Mouse (Mus musculus) thymus, adult 2 months (tissue): ENCODE results near the gene Wscd1. TPM values are rescaled to one million over a fixed set of nuclear protein-coding genes. Genes with fewer than 3 reads are reported as not detected.

Experiments used
- DNase-seq: peaks from one replicate; pipeline ENCODE4 v3.0.0; 2021
- H3K27ac ChIP-seq: fragments of 200-500 bp; 2 replicates; pipeline ENCODE4 v1.5.1; 2012; ENCODE audit warnings: low read length, control low read depth; ENCODE audit not compliant: control insufficient read depth, insufficient read depth
- H3K27me3 ChIP-seq: fragments of 200-500 bp; 2 replicates; pipeline ENCODE4 v1.6.1; 2012; ENCODE audit warnings: mild to moderate bottlenecking, low read length, moderate library complexity, mixed read lengths; ENCODE audit not compliant: control insufficient read depth, insufficient read depth
- H3K36me3 ChIP-seq: fragments of 200-500 bp; 2 replicates; pipeline ENCODE4 v1.6.1; 2012; ENCODE audit warnings: mild to moderate bottlenecking, low read length, moderate library complexity; ENCODE audit not compliant: control insufficient read depth, insufficient read depth
- H3K4me1 ChIP-seq: fragments of 200-500 bp; replicated peaks from 2 replicates; pipeline ENCODE4 v1.6.1; 2012; ENCODE audit warnings: low read length; ENCODE audit not compliant: control insufficient read depth, insufficient read depth
- H3K4me3 ChIP-seq: fragments of 200-500 bp; 2 replicates; pipeline ENCODE4 v1.5.1; 2012; ENCODE audit warnings: mild to moderate bottlenecking, low read length, control low read depth, moderate library complexity; ENCODE audit not compliant: control insufficient read depth, insufficient read depth
- CTCF ChIP-seq: fragments of 200-500 bp; IDR thresholded peaks from 2 replicates; pipeline ENCODE4 v1.5.1; 2012; ENCODE audit warnings: mild to moderate bottlenecking, control low read depth, low read length, moderate library complexity, borderline replicate concordance; ENCODE audit not compliant: control insufficient read depth, poor library complexity, insufficient read depth; ENCODE audit errors: extremely low read depth
- POLR2A ChIP-seq: fragments of 200-500 bp; IDR thresholded peaks from 2 replicates; pipeline ENCODE4 v1.6.1; 2012; ENCODE audit warnings: mild to moderate bottlenecking, low read length, control low read depth, moderate library complexity; ENCODE audit not compliant: control insufficient read depth, poor library complexity, insufficient read depth; ENCODE audit errors: extremely low read depth
- WGBS: fragments of 180-500 bp; shearing (Covaris S2); methylation state at CpG from one replicate; pipeline ENCODE4 v1.1.7; 2018; 5-methylcytosine and 5-hydroxymethylcytosine counted together
- polyA plus RNA-seq: library from polyadenylated mRNA; depleted of rRNA; stranded (reverse); fragments of >200 nt; gene quantifications from 2 replicates; pipeline ENCODE4 v1.2.3, GENCODE M21; 2012

The Wscd1 gene
- polyA plus RNA-seq, 1 experiment: 16.6 TPM

DNA sequence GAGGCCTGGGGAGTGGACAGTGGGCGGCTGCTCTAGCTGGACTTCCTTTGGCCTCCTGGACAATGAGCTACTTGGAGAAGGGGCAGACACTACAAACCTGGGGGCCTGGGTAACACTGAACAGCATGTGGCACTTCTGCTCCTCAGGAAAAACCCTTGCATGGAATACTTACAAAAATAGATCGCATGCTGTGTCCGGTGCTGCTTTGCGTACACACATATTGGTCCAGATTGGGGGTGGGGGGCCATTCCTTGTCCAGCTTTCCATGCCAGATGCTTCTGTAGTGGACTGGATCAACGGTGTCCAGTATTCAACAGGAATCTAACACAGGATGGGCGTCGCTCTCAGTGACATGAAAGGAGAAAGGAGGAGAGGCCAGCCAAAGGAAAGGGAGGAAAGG lies 2.0 kb upstream of the Wscd1 start:
- Histone ChIP-seq H3K36me3 (no peaks in the 10 kb centered on the region), H3K4me3 (no peak overlapping the region), H3K4me1 (peaks cover 14% of the 10 kb centered on the region), H3K27ac (no peak overlapping the region), H3K27me3 (no peaks in the 10 kb centered on the region)
- WGBS: 77% methylated on average over 7 of the region's 7 CpGs
- DNase-seq: no peak
- TF ChIP-seq POLR2A (no peak), CTCF (no peak)

DNA sequence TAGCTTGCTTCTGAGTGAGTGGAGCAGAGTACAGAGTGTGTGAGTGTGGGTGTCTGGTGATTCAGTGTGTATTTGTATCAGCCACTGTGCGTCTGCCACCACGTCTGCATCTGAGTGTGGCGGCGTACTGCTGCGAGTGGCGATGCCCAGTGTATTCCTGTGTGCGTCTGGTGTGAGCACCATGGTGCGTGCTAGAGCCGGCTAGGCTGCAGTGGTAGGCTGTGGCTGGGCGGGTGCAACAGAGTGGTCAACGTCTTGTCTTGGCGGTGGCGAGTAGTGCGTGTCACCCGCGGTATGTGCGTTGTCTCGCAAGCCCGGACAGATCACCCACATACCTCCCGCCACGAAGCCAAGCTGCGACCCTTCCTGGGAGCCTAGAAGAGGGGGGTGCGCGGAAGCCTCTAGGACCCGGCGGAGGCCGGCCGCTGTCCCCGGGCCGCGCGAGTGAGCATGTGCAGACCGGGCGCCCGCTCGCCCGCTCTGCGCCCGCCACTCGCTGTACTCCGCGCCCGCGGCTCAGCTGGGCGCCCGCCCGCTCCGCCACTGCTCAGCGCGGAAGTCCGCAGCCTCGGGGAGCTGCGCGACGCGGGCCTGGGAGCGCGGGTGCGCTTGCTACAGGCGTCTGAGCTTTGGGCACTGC lies 934 bp downstream of the Wscd1 start:
- H3K27ac ChIP-seq: no peak overlapping the region
- H3K4me1 ChIP-seq: peaks cover 14% of the 10 kb centered on the region
- peak overlapping the region; percentile 44 for H3K4me3 ChIP-seq
- no peak for DNase-seq
- H3K36me3 ChIP-seq: no peaks in the 10 kb centered on the region
- H3K27me3 ChIP-seq: no peaks in the 10 kb centered on the region
- 5% methylated on average over 57 of the region's 60 CpGs for WGBS
- no peak for TF ChIP-seq CTCF
- no peak for TF ChIP-seq POLR2A

DNA sequence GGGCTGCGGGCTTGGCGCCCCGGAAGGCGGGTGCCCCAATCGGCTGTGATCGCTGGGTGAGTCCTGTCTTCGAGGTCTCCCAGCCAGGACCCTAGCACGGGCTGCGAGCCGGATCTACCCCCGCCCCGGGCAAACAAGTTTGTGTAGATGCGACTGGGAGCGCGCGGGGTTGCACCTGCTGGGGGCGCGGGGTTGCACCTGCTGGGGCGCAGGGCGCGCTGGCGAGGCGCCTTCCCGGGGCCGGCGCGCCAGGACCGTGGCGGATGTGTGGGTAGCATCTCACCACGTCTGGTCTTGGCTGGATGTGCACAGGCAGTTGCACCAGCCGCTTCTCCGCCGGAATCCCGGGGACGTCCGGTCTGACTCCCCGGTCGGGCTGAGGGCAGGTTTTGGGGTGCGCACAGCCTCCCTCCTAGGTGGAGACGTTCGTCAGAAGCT lies 1.5 kb downstream of the Wscd1 start:
- peak; percentile 75 for DNase-seq

DNA sequence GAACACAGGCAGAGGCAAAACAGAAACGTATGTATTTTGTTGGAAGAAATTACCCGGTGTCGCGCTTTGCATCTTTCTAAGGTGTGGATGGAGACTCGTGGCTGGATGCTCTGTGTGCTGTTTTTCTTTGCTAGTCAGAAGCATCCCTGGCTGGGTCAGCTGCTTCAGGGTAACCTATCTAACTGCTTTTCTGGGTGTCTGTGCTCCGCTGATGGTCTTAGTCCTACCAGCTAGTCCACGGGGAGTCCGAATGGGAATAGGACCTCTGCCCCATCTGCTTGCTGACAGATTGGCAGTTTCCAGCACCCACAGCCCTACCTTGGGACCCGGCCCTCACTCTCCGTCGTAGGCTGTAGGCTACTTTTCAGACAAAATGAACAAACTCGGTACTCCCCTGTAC lies 2.0 kb downstream of the Wscd1 start:
- WGBS: 43% methylated on average over 12 of the region's 12 CpGs
- Histone ChIP-seq H3K27ac (no peak overlapping the region), H3K4me3 (peak overlapping the region; percentile 44), H3K4me1 (peaks cover 14% of the 10 kb centered on the region), H3K27me3 (no peaks in the 10 kb centered on the region), H3K36me3 (no peaks in the 10 kb centered on the region)
- no peak for DNase-seq
- TF ChIP-seq POLR2A: no peak
- no peak for TF ChIP-seq CTCF

More for the DNA sequence above, 1.5 kb downstream of the Wscd1 start:
- Histone ChIP-seq H3K4me1 (peaks cover 14% of the 10 kb centered on the region), H3K27ac (no peak overlapping the region), H3K36me3 (no peaks in the 10 kb centered on the region), H3K4me3 (peak overlapping the region; percentile 44), H3K27me3 (no peaks in the 10 kb centered on the region)
- TF ChIP-seq POLR2A: no peak
- no peak for TF ChIP-seq CTCF
- 2% methylated on average over 41 of the region's 41 CpGs for WGBS

DNA sequence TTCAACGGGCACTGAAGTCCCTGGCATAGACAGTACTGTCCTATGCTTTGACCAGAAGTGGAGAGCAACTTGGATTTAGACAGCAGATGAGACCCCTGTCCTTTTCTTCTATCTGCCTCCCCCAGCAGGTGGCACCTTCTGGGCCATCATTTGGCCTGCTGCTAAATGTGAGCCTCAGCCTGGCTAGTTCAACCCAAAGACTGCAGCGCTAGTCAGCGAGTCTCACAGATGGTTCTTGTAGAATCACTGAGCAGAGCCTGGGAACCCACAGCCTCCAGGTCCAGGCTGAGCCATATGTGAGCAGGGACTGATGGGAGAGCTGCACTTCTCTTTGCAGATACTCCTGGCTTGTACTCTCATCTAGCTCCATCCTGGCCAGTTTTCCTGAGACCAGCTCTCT lies 2.9 kb downstream of the Wscd1 start:
- H3K4me1 ChIP-seq: peaks cover 14% of the 10 kb centered on the region
- no peak overlapping the region for H3K27ac ChIP-seq
- no peak for DNase-seq
- 79% methylated on average over 3 of the region's 3 CpGs for WGBS
- no peak overlapping the region for H3K4me3 ChIP-seq
- H3K27me3 ChIP-seq: no peaks in the 10 kb centered on the region
- TF ChIP-seq POLR2A (no peak), CTCF (no peak)
- H3K36me3 ChIP-seq: no peaks in the 10 kb centered on the region

DNA sequence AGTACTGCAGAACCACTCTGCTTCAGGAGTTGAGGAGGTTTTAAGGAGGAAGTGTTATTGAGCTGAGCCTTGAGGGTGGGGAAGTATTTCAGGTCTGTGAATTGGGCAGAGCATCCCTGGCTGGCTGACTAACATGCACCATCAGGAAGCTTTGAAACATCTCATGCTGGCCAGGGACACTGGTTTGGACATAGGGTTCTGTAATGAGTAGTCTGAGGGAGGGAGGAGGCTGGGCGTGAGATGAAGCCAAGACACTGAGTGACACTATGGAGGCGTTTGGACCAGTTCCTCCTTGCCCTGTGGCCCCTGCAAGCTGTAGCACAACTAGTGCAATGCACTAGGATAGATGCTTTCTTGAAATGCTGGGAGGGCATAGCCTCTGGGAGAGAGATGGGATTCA lies 5.4 kb downstream of the Wscd1 start:
- Histone ChIP-seq H3K27me3 (no peaks in the 10 kb centered on the region), H3K4me1 (peaks cover 8% of the 10 kb centered on the region), H3K4me3 (no peak overlapping the region), H3K27ac (no peak overlapping the region), H3K36me3 (no peaks in the 10 kb centered on the region)
- TF ChIP-seq CTCF: no peak
- 57% methylated on average over 2 of the region's 2 CpGs for WGBS
- DNase-seq: no peak

DNA sequence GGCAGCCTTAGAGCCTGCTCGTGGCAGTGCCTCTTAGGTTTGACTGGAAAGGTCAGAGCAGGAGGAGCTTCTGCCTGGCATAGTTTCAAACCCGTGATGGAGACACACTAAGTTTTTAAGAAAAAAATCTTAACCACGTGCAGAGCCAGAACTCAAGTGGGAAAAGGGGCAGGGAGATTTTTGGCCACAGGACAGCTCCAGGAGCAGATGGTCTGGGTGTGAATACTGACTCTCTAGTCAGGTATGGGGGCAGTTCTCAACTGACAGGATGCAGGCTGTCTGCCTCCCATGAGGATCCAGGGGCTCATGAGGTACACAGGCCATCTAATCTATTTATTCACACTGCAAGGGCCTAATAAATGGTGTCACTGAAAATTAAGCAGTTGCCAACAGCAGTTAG lies 6.6 kb downstream of the Wscd1 start:
- no peak for DNase-seq
- H3K36me3 ChIP-seq: no peaks in the 10 kb centered on the region
- no peak for TF ChIP-seq CTCF
- no peak for TF ChIP-seq POLR2A
- no peak overlapping the region for H3K4me3 ChIP-seq
- no peaks in the 10 kb centered on the region for H3K27me3 ChIP-seq
- WGBS: 63% methylated on average over 3 of the region's 3 CpGs
- peaks cover 6% of the 10 kb centered on the region; the same call in 1 of the 2 replicates for H3K4me1 ChIP-seq
- no peak overlapping the region for H3K27ac ChIP-seq
